Mouse (Mus musculus): Measurements from ENCODE around the gene Susd1.
"Not testable (repeated sequence)": the region's sequence is repeated elsewhere in the genome, so short reads cannot be mapped to it uniquely, and the experiment has no call there.

GRCm38 (mm10) chr4:59286351-59286750 is 152.1 kb downstream of the Susd1 start:
- not testable (repeated sequence) for TF ChIP-seq CTCF (IDR thresholded peaks at IDR 0.05; ENCODE audit: low read depth, low read length); TAL1 (conservative IDR thresholded peaks at IDR 0.05; ENCODE audit: low read depth, low read length)

All from G1E (cell line).